Mouse (Mus musculus) Muller cell, postnatal 12 days (primary cell): Measurements from ENCODE around the gene Lsamp.

Experiments used
- DNase-seq: peaks from one replicate; pipeline ENCODE4 v3.0.0-alpha.2; 2015; ENCODE audit errors: inconsistent ontology term

Lsamp gene

GRCm38 (mm10) chr16:42033449-42033848, 2049.3 kb downstream of the Lsamp start:
- no peak for DNase-seq

GRCm38 (mm10) chr16:42048138-42048537, 2064.0 kb downstream of the Lsamp start:
- no peak for DNase-seq

GRCm38 (mm10) chr16:42059927-42060326, 2075.8 kb downstream of the Lsamp start:
- DNase-seq = peak; percentile 21

GRCm38 (mm10) chr16:42074325-42074724, 2090.2 kb downstream of the Lsamp start:
- DNase-seq = no peak

GRCm38 (mm10) chr16:42079573-42079972, 2095.4 kb downstream of the Lsamp start:
- no peak for DNase-seq

- DNase-seq = no peak
Measured at GRCm38 (mm10) chr16:42081611-42082010, 2097.4 kb downstream of the Lsamp start.

GRCm38 (mm10) chr16:42097510-42097909, 2113.3 kb downstream of the Lsamp start:
- peak; percentile 7 for DNase-seq

- DNase-seq = no peak
Measured at GRCm38 (mm10) chr16:42102186-42102585, 2118.0 kb downstream of the Lsamp start.

- no peak for DNase-seq
Measured at GRCm38 (mm10) chr16:42102635-42103034, 2118.5 kb downstream of the Lsamp start.

GRCm38 (mm10) chr16:42112251-42112650, 2128.1 kb downstream of the Lsamp start:
- no peak for DNase-seq

- DNase-seq = no peak
Measured at GRCm38 (mm10) chr16:42113246-42113645, 2129.1 kb downstream of the Lsamp start.

GRCm38 (mm10) chr16:42121788-42122187, 2137.6 kb downstream of the Lsamp start:
- no peak for DNase-seq

- no peak for DNase-seq
Measured at GRCm38 (mm10) chr16:42123826-42124225, 2139.7 kb downstream of the Lsamp start.

- no peak for DNase-seq
Measured at GRCm38 (mm10) chr16:42126061-42126460, 2141.9 kb downstream of the Lsamp start.

GRCm38 (mm10) chr16:42147164-42147563, 2163.0 kb downstream of the Lsamp start:
- no peak for DNase-seq

GRCm38 (mm10) chr16:42149216-42149942, 2165.2 kb downstream of the Lsamp start:
- no peak for DNase-seq

GRCm38 (mm10) chr16:42152640-42153039, 2168.5 kb downstream of the Lsamp start:
- DNase-seq = peak; percentile 63

GRCm38 (mm10) chr16:42157816-42158215, 2173.7 kb downstream of the Lsamp start:
- DNase-seq = no peak

- peak; percentile 58 for DNase-seq
Measured at GRCm38 (mm10) chr16:42164941-42165340, 2180.8 kb downstream of the Lsamp start.

GRCm38 (mm10) chr16:42168292-42168691, 2184.1 kb downstream of the Lsamp start:
- no peak for DNase-seq

GRCm38 (mm10) chr16:42169447-42170140, 2185.4 kb downstream of the Lsamp start:
- DNase-seq = peak; percentile 27

- peak; percentile 35 for DNase-seq
Measured at GRCm38 (mm10) chr16:42172476-42172875, 2188.3 kb downstream of the Lsamp start.

GRCm38 (mm10) chr16:42178866-42179265, 2194.7 kb downstream of the Lsamp start:
- DNase-seq = no peak
